Mouse (Mus musculus) heart, embryonic 16.5 days (tissue): ENCODE measurements around the gene Vta1. TPM values are rescaled to one million over a fixed set of nuclear protein-coding genes. Genes with fewer than 3 reads are reported as not detected.

Experiments
- ATAC-seq: fragments of 200-750 bp; cut with Nextera tagmentation; replicated peaks from 2 replicates; pipeline ENCODE4 v1.8.0; 2017; ENCODE audit warnings: moderate number of reproducible peaks; ENCODE audit not compliant: insufficient read depth, low FRiP score; ENCODE audit errors: extremely low read depth
- H3K27ac ChIP-seq: fragments of 300-500 bp; sonication (generic); 2 replicates; pipeline ENCODE4 v1.5.1; 2014; ENCODE audit warnings: mild to moderate bottlenecking, low read length, control low read depth, moderate library complexity
- H3K27me3 ChIP-seq: fragments of 300-500 bp; sonication (generic); 2 replicates; pipeline ENCODE4 v1.6.1; 2014; ENCODE audit warnings: low read length, mixed read lengths; ENCODE audit not compliant: control insufficient read depth, insufficient read depth
- H3K36me3 ChIP-seq: fragments of 300-500 bp; sonication (generic); 2 replicates; pipeline ENCODE4 v1.6.1; 2014; ENCODE audit not compliant: control insufficient read depth, insufficient read depth
- H3K4me1 ChIP-seq: fragments of 300-500 bp; sonication (generic); 2 replicates; pipeline ENCODE4 v1.6.1; 2014; ENCODE audit warnings: low read length, mixed read lengths; ENCODE audit not compliant: control insufficient read depth, insufficient read depth
- H3K4me2 ChIP-seq: fragments of 300-500 bp; sonication (generic); 2 replicates; pipeline ENCODE4 v1.6.1; 2014; ENCODE audit warnings: low read depth, mild to moderate bottlenecking, control low read depth, low read length
- H3K4me3 ChIP-seq: fragments of 300-500 bp; sonication (generic); 2 replicates; pipeline ENCODE4 v1.5.1; 2014; ENCODE audit warnings: mild to moderate bottlenecking, control low read depth, low read length
- H3K9ac ChIP-seq: fragments of 300-500 bp; sonication (generic); 2 replicates; pipeline ENCODE4 v1.6.1; 2014; ENCODE audit warnings: low read length, control low read depth
- H3K9me3 ChIP-seq: fragments of 300-500 bp; sonication (generic); replicated peaks from 2 replicates; pipeline ENCODE4 v1.6.1; 2016; ENCODE audit warnings: low read length; ENCODE audit not compliant: control insufficient read depth
- WGBS: fragments of 180-500 bp; shearing (Covaris S2); extraction: QIAGEN DNeasy Blood & Tissue Kit; methylation state at CpG from one replicate; pipeline ENCODE4 v1.1.7; 2014; 5-methylcytosine and 5-hydroxymethylcytosine counted together
- polyA plus RNA-seq: library from polyadenylated mRNA; unstranded; fragments of >200 nt; fragmentation: Nextera tagmentation; extraction: Ambion mirVana; gene quantifications from 2 replicates; pipeline ENCODE4 v1.2.1, GENCODE M21; 2015

The Vta1 gene
- 69.9 and 83.0 TPM in 2 replicates for polyA plus RNA-seq

DNA sequence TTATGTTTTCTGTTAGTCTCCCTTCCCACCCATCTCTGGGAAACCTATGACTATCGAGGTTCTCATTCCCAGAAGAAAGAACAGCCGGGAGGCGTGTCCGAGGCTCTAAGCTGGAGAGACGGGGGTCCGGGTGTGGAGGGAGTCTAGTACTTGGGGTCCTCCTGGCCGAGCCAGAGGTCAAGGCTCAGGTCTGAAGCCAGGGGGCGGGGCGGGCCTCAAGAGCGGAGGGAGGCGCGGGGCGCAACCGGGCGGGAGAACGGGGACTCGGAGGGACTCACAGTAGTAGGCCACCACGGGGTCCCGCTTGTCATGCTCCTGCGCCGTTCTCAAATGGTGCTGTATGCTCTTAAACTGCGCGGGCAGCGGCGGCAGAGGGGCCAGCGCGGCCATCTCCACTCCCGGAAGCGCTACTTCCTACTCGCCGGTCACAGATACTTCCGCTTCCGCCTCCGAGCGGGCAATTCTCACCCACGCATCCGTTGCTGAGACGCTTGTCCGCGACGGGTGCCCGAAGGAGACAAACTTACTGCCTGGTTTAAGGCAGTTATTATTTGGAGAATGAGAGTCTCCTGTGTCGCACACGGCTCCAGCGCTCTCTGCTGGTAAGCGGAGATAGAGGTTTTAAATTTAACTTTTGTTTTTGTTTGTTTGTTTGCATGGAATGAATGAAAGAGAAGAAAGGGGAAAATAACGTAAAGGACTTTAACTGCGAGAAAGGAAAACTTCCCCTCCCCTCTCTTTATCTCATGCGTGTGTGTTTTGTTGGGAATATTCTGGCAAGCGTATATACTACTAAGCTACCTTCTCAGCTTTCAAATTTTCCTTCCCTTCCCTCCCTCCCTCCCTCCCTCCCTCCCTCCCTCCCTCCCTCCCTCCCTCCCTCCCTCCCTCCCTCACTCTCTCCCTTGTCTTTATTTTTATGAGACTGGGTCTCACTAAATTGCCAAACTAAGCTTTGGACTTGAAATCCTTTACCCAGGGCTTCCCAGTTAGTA lies at the start of gene Vta1, which contains the start of gene Nmbr:
Gene Vta1 (minus strand): TSS at position 489 of the 995 bp plus-strand sequence.
Gene Nmbr (plus strand): TSS at position 520 of the 995 bp plus-strand sequence.
- Histone ChIP-seq H3K9ac (peak within 1 kb of the TSS; percentile 91), H3K27ac (peak within 1 kb of the TSS; percentile 69), H3K36me3 (no peaks in the 10 kb centered on the region), H3K4me1 (peaks cover 13% of the 10 kb centered on the region), H3K4me2 (peak within 1 kb of the TSS; percentile 79), H3K9me3 (no peaks in the 10 kb centered on the region), H3K4me3 (peak within 1 kb of the TSS; percentile 97), H3K27me3 (no peaks in the 10 kb centered on the region)
- WGBS, result under 1% methylated on average over 48 of the region's 50 CpGs
- ATAC-seq, result peak; percentile 97

DNA sequence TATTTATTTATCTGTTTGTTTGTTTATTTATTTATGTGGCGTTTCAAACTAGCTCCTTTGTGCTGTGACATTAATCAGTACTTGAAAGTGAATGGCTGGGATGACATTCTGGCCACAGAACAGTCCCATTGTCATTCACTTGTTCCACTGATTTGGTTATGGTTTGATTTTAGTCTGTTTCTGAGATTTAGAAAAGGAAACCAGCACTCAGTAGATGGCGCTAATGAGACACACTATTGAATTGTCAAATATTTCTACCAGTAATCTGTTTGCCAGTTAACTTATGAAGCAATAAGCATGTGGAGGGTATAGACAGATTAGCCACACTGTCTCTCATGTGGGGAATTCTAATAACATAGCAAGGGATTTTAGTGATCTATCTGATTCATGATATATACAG lies 28.9 kb upstream of the Vta1 start:
- H3K4me2 ChIP-seq, result no peak overlapping the region
- no peak overlapping the region for H3K9ac ChIP-seq
- no peaks in the 10 kb centered on the region for H3K36me3 ChIP-seq
- 3% methylated on average over 2 of the region's 2 CpGs for WGBS
- ATAC-seq, result no peak
- H3K4me1 ChIP-seq, result no peaks in the 10 kb centered on the region
- no peak overlapping the region for H3K27ac ChIP-seq
- no peaks in the 10 kb centered on the region for H3K9me3 ChIP-seq
- H3K4me3 ChIP-seq, result no peak overlapping the region
- H3K27me3 ChIP-seq, result no peaks in the 10 kb centered on the region

- 48% methylated on average over 9 of the region's 9 CpGs for whole genome bisulfite sequencing
- H3K27me3 ChIP-seq, result no peaks in the 10 kb centered on the region
- no peak overlapping the region for H3K4me3 ChIP-seq
- no peaks in the 10 kb centered on the region for H3K9me3 ChIP-seq
- no peak overlapping the region for H3K4me2 ChIP-seq
- no peaks in the 10 kb centered on the region for H3K36me3 ChIP-seq
- no peak for ATAC-seq
- H3K9ac ChIP-seq, result no peak overlapping the region
- H3K27ac ChIP-seq, result no peak overlapping the region
- H3K4me1 ChIP-seq, result no peaks in the 10 kb centered on the region
Observed at GRCm38 (mm10) chr10:14725671-14726070, 20.3 kb upstream of the Vta1 start.

DNA sequence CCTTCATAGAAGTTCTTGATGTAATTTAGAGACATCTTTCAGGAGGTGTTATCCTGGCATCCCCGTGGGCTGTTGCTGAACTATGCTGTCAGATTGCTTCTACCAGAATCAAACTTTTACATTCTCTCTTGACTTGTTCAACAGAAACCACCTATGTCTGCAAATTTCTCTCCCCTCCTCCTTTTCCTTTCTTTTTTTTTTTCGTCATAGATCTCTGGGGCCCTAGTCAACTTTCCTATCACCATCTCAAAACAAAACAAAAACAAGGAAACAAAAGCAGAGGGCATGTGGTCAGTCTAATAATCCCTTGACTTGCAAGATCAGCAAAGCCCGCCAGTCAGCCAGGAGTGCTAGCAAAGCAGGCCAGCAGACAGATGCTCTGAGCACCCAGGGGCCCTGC lies 12.8 kb upstream of the Vta1 start, which contains the start of gene Gje1:
Gene Gje1 (minus strand): TSS at position 101 of the 400 bp plus-strand sequence.
- no peaks in the 10 kb centered on the region for H3K4me1 ChIP-seq
- H3K27ac ChIP-seq, result no peak within 1 kb of the TSS
- no peak within 1 kb of the TSS for H3K4me2 ChIP-seq
- no peak within 1 kb of the TSS for H3K9ac ChIP-seq
- no peak within 1 kb of the TSS for H3K4me3 ChIP-seq
- no peaks in the 10 kb centered on the region for H3K36me3 ChIP-seq
- ATAC-seq, result no peak
- 53% methylated on average over 3 of the region's 3 CpGs for WGBS
- H3K9me3 ChIP-seq, result no peaks in the 10 kb centered on the region
- no peaks in the 10 kb centered on the region for H3K27me3 ChIP-seq

DNA sequence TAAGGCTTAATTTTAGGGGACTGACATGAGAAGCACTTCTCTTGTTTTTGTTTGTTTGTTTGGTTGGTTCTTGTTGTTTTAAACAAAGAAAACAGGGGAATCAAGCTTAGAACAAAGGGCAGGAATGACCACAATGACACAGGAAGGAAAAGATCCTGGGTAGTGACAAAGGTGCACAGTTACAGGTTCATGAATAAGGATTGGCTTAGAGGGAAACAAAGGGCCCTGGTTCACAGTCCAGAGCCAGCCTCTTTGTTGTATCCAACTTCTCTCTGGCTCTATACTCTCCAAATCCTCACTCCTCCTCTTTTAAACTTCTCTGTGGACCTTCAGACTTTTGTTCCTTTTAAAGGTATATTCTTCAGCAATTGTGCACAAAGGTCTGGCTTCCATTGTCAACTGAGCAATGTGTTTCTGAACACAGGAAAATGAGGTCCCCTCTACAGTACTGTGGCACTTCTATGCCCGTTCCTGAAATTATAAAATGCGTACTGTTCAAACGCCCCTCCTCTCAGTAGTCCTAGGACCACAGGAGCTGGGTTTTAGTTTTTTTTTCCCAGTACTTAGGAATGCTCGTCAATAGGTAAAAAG lies 1.4 kb downstream of the Vta1 start:
- H3K27me3 ChIP-seq, result no peaks in the 10 kb centered on the region
- H3K27ac ChIP-seq, result no peak overlapping the region
- H3K36me3 ChIP-seq, result no peaks in the 10 kb centered on the region
- H3K9me3 ChIP-seq, result no peaks in the 10 kb centered on the region
- H3K4me2 ChIP-seq, result peak overlapping the region; percentile 79
- H3K4me3 ChIP-seq, result peak overlapping the region; percentile 97
- peak overlapping the region; percentile 91 for H3K9ac ChIP-seq
- WGBS, result 66% methylated on average over 4 of the region's 4 CpGs
- ATAC-seq, result no peak
- H3K4me1 ChIP-seq, result peaks cover 13% of the 10 kb centered on the region

DNA sequence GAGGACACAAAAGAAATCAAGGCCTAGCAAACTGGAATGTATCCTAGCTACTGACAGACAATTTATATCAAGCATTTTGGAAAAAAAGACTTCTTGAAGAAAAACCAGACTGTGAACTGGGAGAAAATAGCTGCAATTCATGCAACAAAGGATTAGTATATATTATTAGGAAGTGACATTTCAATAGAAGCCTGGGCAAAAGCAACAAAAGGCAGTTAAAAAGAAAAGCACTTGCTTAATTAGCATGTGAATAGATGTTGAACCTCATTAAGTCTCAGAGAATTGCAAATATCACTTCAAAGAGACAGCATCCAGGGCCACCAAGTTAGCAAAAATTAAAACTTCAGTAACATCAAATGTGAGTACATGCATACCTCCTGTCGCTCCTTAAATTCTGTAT lies 2.1 kb downstream of the Vta1 start:
- Histone ChIP-seq H3K27ac (no peak overlapping the region), H3K4me1 (peaks cover 13% of the 10 kb centered on the region), H3K27me3 (no peaks in the 10 kb centered on the region), H3K36me3 (no peaks in the 10 kb centered on the region), H3K9ac (no peak overlapping the region), H3K4me2 (no peak overlapping the region), H3K4me3 (no peak overlapping the region), H3K9me3 (no peaks in the 10 kb centered on the region)
- no peak for ATAC-seq
- WGBS, result 86% methylated on average over 1 of the region's 1 CpGs

- Histone ChIP-seq H3K9me3 (peaks cover 3% of the 10 kb centered on the region), H3K4me1 (no peaks in the 10 kb centered on the region), H3K4me2 (no peak overlapping the region), H3K4me3 (no peak overlapping the region), H3K27me3 (no peaks in the 10 kb centered on the region), H3K9ac (no peak overlapping the region), H3K27ac (no peak overlapping the region), H3K36me3 (peaks cover 13% of the 10 kb centered on the region)
- 82% methylated on average over 3 of the region's 3 CpGs for WGBS
- no peak for ATAC-seq
Observed at GRCm38 (mm10) chr10:14690349-14690748, 15.0 kb downstream of the Vta1 start.

DNA sequence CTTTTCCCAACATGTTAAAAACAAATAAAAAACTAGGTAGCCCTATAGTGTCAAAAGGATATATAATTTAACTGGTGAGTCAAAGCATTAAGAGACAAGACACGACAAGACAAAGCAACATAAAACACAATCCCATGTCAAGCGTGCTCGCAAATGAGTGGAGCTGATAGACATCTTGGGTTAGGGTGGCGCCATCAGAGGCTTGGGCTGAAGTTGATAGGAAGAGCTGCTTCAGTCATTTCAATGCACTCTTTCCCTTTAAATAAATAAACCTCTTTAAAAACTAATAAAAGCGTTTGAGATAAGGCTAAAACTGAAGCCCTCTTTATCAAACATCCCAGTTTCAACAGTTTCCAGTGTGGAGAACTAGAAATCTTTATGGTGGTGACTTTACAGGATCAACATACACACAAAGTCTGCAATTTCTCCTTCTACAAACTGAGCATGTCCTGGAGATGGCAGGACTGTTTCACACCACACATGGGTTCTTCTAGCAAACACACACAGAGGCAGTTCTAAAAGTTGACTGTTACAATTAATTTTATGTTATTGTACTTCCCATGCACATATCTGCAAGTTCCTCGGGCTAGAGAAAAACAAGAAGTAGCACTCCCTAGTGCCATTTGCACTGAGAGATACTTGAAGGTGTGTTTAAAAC lies 16.4 kb downstream of the Vta1 start:
- peaks cover 13% of the 10 kb centered on the region for H3K36me3 ChIP-seq
- 72% methylated on average over 6 of the region's 6 CpGs for WGBS
- H3K4me1 ChIP-seq, result no peaks in the 10 kb centered on the region
- H3K9me3 ChIP-seq, result peaks cover 3% of the 10 kb centered on the region
- H3K4me3 ChIP-seq, result no peak overlapping the region
- no peak overlapping the region for H3K27ac ChIP-seq
- no peak for ATAC-seq
- no peak overlapping the region for H3K4me2 ChIP-seq
- no peaks in the 10 kb centered on the region for H3K27me3 ChIP-seq
- H3K9ac ChIP-seq, result no peak overlapping the region
